Mouse (Mus musculus): ENCODE results near the gene Mast4.
A peak's percentile ranks its signal among the peaks of the same experiment; 100 is the strongest.

DNA sequence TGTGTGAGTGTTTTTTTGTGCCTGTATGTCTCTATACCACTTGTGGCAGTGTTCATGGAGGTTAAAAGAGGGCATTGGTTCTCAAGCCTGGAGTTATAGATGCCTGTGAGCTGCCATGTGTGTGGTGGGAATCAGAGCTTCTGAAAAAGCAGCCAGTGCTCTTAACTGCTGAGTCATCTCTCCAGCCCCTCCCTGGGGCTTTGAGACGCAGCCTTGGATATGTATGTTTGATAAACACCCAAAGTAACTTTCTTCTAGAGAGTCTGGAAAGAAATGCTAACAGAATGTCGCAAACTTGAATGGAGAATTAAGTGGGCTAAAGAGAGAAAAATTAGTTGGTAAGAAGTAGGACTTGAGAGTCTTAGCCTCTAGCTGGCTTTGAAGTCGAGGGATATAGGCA, 606.3 kb downstream of the Mast4 start:
- TF ChIP-seq MAX (IDR thresholded peaks at IDR 0.05; ENCODE audit: low read length) (no peak), CHD2 (IDR thresholded peaks at IDR 0.05; ENCODE audit: low read length) (no peak), CTCF (conservative IDR thresholded peaks at IDR 0.05 in 1 of 2, IDR thresholded peaks at IDR 0.05 in 1 of 2; ENCODE audit: low read depth in 2 of 2, low read length in 2 of 2) (no peak), USF2 (conservative IDR thresholded peaks at IDR 0.05; ENCODE audit: low read depth, low read length) (no peak), POLR2A (IDR thresholded peaks at IDR 0.05; ENCODE audit: low read depth, low read length) (no peak), HCFC1 (IDR thresholded peaks at IDR 0.05; ENCODE audit: low read depth, low read length) (no peak), EP300 (IDR thresholded peaks at IDR 0.05; ENCODE audit: low read length) (no peak), RAD21 (IDR thresholded peaks at IDR 0.05; ENCODE audit: low read depth, low read length) (no peak), MAFK (IDR thresholded peaks at IDR 0.05; ENCODE audit: insufficient replicate concordance, low read length) (peak; percentile 95), MEF2A (IDR thresholded peaks at IDR 0.05; ENCODE audit: borderline replicate concordance, low read depth, low read length) (no peak), UBTF (IDR thresholded peaks at IDR 0.05; ENCODE audit: low read depth, low read length) (no peak), SMC3 (IDR thresholded peaks at IDR 0.05; ENCODE audit: low read depth, low read length) (no peak), MXI1 (IDR thresholded peaks at IDR 0.05; ENCODE audit: low read depth, low read length) (no peak), MYC (IDR thresholded peaks at IDR 0.05; ENCODE audit: low read depth, low read length) (no peak)

Data from CH12.LX (cell line).